Mouse (Mus musculus) G1E (cell line): ENCODE measurements around the gene Nrxn3.

Experiments used
- CTCF ChIP-seq: IDR thresholded peaks from 2 replicates; pipeline ENCODE4 v1.5.1; 2012; ENCODE audit warnings: low read depth, low read length, inconsistent platforms, mixed read lengths
- GATA1 ChIP-seq: IDR thresholded peaks from 2 replicates; pipeline ENCODE4 v1.6.1; 2012; ENCODE audit warnings: borderline replicate concordance, low read length, inconsistent platforms, mixed read lengths

DNA sequence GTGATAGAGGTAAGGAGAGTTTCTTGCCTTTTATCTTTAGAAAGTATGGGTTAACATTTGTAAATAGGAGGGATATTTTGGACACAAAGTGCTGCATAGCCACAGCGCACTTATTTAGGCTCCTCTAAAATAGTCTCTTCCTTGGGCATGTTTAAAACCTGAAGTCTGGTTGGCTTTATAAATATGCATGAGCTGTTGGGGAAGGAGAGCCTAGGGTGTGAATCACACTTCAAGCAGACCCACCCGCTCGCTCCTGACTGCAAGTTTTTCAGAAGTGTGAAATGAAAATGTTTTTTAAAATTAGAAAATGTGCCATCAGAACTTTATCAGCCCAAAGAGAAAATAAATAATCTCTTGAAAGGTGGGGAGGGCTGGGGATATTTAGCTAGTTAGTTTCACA is 1001.4 kb downstream of the Nrxn3 start:
- TF ChIP-seq CTCF (no peak), GATA1 (no peak)
